Mouse (Mus musculus): ENCODE measurements around the gene Efna1.

GRCm38 (mm10) chr3:89277281-89278021, 3.5 kb downstream of the Efna1 start:
- no peak for TF ChIP-seq POLR2A (IDR thresholded peaks at IDR 0.05; ENCODE audit: low read depth, low read length)
- TF ChIP-seq CTCF (conservative IDR thresholded peaks at IDR 0.05; ENCODE audit: insufficient read depth, insufficient read length, low read depth, low read length), result no peak
